Mouse (Mus musculus) c-Kit-negative CD71-positive TER-119-positive erythroid progenitor cells, embryonic 14.5 days (primary cell): Measurements from ENCODE around the gene Phf10.
A peak's percentile ranks its signal among the peaks of the same experiment; 100 is the strongest.
"Not testable (repeated sequence)": the region's sequence is repeated elsewhere in the genome, so short reads cannot be mapped to it uniquely, and the experiment has no call there.

Experiments used
- DNase-seq: peaks from one replicate; pipeline ENCODE4 v3.0.0-alpha.2; 2013; ENCODE audit warnings: low read depth, low spot score

Gene Phf10

DNA sequence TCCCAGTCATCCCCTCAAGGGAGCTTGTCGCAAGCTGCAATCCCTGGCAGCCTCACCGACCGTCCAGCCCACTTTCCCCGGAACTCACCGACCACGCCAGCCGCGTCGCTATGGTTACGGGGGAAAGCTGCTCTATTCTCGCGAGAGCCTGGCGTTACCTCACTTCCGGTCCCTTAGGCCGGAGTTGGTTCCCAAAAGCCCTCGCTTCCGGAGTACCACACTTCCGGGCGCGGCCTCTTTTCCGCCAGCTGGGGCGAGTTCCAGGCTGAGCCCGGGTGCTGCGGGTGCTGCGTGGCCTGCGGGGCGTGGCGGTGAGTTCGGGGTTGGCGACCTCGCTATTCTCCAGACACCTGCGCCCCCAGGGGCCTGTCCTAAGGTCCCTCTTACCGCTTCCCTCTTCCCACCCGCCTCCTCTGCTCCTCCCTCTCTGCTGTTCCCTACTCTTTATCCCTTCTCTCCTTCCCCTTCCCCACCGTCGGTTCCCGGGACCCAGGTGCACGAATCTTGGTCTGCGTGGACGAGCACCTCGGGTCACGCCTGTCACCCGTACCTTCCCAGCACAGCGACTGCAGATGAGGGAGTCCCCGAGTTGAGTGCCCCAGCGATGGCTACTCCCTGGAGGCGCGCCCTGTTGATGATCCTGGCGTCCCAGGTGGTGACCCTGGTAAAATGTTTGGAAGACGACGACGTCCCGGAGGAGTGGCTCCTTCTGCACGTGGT lies 17.9 kb downstream of the Phf10 start, which contains the start of the genes Wdr27 and 1600012H06Rik:
Gene Wdr27, minus strand, starts transcription at position 150 of the 720 bp plus-strand sequence.
Gene 1600012H06Rik, plus strand, starts transcription at position 176 of the 720 bp plus-strand sequence.
- peak; percentile 96 for DNase-seq

GRCm38 (mm10) chr17:14942181-14942580 lies 18.9 kb downstream of the Phf10 start:
- DNase-seq: not testable (repeated sequence)

- DNase-seq: no peak
Observed at GRCm38 (mm10) chr17:14935841-14936605, 25.1 kb downstream of the Phf10 start.

GRCm38 (mm10) chr17:14935280-14935679 lies 25.8 kb downstream of the Phf10 start:
- not testable (repeated sequence) for DNase-seq

- DNase-seq: no peak
Observed at GRCm38 (mm10) chr17:14931469-14931868, 29.6 kb downstream of the Phf10 start.

DNA sequence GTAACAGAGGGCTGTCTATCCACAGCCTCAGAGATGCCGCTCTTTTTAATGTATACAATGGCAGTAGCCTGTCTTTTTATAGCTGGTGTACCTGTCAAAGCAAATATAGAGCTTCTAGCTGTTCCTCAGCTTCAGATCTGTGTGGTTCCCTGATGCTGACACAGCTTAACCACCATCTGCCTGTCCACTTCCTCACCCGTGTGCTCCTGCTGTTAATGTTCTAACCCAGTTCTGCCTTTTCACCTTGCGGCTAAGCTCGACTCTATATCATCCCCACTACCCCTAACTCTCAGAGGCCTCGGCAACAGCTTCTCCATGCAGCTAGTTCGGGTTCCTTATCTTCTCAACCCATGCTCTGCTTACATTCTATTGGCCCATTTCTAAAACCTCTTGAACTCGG lies 30.4 kb downstream of the Phf10 start:
- no peak for DNase-seq

DNA sequence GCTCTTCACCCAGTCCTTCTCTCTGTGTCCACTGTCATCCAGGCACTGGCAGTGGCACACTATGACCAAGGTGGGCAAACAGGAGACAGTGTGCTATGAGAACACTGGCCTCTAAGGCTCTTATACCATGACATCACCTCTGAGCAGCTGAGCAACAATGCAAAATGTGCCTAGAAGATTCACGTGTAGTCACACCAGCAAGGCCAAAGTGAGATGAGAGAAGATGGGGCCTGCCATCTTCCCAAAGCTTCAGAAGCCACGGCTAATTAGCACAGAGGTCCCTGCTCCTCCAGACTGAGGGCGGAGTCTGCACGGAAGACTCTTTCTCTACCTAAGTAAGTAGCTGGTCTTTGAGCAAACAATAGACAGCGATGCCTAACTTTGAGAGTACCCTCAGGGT lies 32.4 kb downstream of the Phf10 start:
- no peak for DNase-seq

- DNase-seq: no peak
Observed at GRCm38 (mm10) chr17:14927644-14928218, 33.3 kb downstream of the Phf10 start.

DNA sequence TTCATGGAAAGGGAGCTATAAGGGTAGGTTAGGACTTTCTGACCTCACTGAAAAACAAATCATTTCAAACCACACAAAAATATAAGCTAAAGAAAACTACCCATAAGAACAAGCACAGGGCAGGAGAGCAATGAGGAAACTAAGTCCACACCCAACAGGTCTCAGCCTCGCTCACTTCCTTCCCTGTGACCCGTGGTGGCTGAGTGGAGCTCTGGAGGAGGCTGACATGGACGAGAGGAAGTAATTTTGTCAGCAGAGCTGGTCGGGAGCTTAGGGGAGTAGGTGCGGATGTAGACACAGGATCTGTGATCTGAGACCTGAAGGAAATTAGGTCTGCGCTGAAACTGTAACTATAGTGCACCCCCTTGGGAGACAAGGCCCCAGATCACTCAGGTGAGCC lies 39.5 kb downstream of the Phf10 start:
- no peak for DNase-seq

GRCm38 (mm10) chr17:14917866-14918265 lies 43.2 kb downstream of the Phf10 start:
- DNase-seq: no peak

DNA sequence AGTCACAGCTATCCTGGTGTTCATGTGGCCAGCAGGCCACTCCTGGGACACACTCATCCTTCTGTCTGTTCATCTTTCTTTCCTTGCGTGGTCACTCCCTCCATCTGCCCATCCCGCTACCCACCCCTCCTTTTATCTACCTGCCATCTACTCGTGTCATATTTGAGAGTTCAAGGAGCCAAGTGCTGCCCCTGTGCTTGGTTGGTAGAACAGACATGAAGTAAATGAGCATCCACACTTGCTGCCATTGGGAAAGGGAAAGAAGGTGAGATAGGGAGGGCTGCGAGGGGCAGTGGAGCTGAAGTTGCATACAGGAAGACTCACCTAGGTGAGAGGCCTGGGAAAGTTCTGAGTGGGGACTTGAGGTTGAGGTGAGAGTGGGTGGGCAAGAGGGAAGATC lies 46.7 kb downstream of the Phf10 start:
- DNase-seq: no peak

GRCm38 (mm10) chr17:14912981-14913380 lies 48.1 kb downstream of the Phf10 start:
- DNase-seq: no peak

- no peak for DNase-seq
Observed at GRCm38 (mm10) chr17:14912420-14912819, 48.7 kb downstream of the Phf10 start.

- no peak for DNase-seq
Observed at GRCm38 (mm10) chr17:14910771-14911170, 50.3 kb downstream of the Phf10 start.

GRCm38 (mm10) chr17:14909331-14909730 lies 51.7 kb downstream of the Phf10 start:
- no peak for DNase-seq

- no peak for DNase-seq
Observed at GRCm38 (mm10) chr17:14907136-14907535, 53.9 kb downstream of the Phf10 start.

- no peak for DNase-seq
Observed at GRCm38 (mm10) chr17:14906611-14907010, 54.5 kb downstream of the Phf10 start.

DNA sequence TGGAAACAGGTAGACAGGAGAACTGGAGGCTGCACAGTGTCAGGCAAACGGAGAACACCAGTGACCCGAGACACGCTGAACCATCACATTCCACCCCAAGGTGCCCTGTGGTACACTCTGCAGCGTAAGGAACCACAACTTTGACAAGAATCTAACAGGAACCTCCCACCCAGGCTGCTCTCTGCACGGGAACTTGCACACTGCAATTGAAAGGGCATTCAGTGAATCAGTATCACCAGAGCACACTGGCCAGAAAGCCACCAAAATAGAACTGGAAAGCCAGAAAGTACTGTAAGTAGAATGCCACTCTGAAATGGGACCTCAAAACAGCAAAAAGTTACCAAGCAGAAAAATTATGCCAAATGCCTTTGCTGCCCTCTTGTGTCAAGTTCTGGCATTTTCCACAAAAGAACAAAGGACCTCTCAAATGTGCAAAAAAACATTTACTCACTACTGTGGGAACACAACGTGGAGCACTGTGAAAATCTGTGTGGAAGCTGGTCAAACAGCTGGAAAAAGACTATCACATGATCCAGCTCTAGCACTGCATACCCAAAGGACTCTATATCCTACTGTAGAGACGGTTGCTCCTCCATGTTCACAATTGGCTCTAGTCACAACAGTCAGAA lies 56.3 kb downstream of the Phf10 start:
- DNase-seq: no peak

- DNase-seq: no peak
Observed at GRCm38 (mm10) chr17:14904206-14904605, 56.9 kb downstream of the Phf10 start.

DNA sequence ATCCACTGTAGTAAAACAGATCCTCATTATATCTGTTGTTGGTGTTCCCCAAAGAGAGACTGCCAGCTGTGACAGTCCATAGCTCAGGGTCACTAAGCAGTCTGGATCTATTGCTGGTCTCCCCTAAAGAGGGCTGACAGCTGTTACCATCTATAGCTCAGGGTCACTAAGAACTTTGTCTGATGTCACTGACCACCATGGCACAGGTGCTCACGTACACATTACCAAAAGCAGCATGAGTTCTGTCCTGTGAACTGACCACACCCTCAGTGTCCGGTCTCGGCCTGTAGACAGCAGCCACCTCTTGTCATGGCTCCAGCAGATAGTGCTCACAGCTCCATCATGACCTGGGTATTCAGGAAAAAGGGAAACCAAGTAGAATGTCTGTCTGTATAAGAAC lies 57.9 kb downstream of the Phf10 start:
- no peak for DNase-seq

- no peak for DNase-seq
Observed at GRCm38 (mm10) chr17:14898972-14899371, 62.1 kb downstream of the Phf10 start.

GRCm38 (mm10) chr17:14895058-14895457 lies 66.0 kb downstream of the Phf10 start:
- not testable (repeated sequence) for DNase-seq
